Mouse (Mus musculus): ENCODE measurements around the gene Cyb5r3. TPM values are rescaled to one million over a fixed set of nuclear protein-coding genes. Genes with fewer than 3 reads are reported as not detected.
A peak's percentile ranks its signal among the peaks of the same experiment; 100 is the strongest.

Gene Cyb5r3
- polyA plus RNA-seq, 1 experiment from 2014 or later, result 466 TPM

GRCm38 (mm10) chr15:83162818-83163485 lies 9.4 kb downstream of the Cyb5r3 start:
- H3K27me3 ChIP-seq, result no peaks in the 10 kb centered on the region
- ATAC-seq (no peak), DNase-seq (ENCODE audit: low read depth, low spot score) (no peak)
- no peak for TF ChIP-seq CTCF (IDR thresholded peaks at IDR 0.05)
- POLR2A ChIA-PET, result no interaction called here
- in situ Hi-C loops (cut with MboI; ENCODE audit: low pct_unique_long_range_greater_than_20kb), result no loop called here
- CTCF ChIA-PET, result interaction anchor here (1.5 kb wide), 1 partner anchor 11 kb away, joined by 4 read pairs; no protein-coding TSS in a partner anchor

DNA sequence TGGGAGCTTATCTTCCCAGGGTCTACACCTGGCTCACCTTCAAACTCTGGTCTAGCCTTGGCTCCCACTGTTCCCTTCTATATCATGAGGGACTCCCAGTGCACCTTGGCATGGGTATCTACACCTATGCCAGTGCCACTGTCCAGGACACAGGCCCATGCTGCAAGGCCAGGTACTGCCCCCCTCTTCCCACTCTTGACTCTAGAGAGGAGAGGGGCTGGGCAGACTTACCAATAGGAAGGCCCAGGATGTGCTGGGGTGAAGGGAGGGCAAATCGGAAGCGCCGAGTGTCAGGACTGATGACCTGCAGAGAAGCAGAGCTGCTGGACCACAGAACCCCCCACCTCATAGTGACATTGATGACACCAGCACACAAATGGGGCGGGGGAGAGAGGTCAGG lies 10.4 kb downstream of the Cyb5r3 start:
- ChIA-PET CTCF (interaction anchor here (1.5 kb wide), 1 partner anchor 10 kb away, joined by 4 read pairs; no protein-coding TSS in a partner anchor), POLR2A (no interaction called here)
- no peak for ATAC-seq

GRCm38 (mm10) chr15:83161062-83161748 lies 11.2 kb downstream of the Cyb5r3 start:
- TF ChIP-seq CTCF (IDR thresholded peaks at IDR 0.05), result no peak
- H3K27me3 ChIP-seq, result no peaks in the 10 kb centered on the region
- DNase-seq (ENCODE audit: low read depth, low spot score) (no peak), ATAC-seq (no peak)
- in situ Hi-C loops (cut with MboI; ENCODE audit: low pct_unique_long_range_greater_than_20kb), result no loop called here
- ChIA-PET CTCF (no interaction called here), POLR2A (no interaction called here)

More for the DNA sequence above, 10.4 kb downstream of the Cyb5r3 start:
- H3K27me3 ChIP-seq, result no peaks in the 10 kb centered on the region
- no peak for DNase-seq (ENCODE audit: low read depth, low spot score)
- in situ Hi-C loops (cut with MboI; ENCODE audit: low pct_unique_long_range_greater_than_20kb), result no loop called here
- TF ChIP-seq CTCF (IDR thresholded peaks at IDR 0.05), result no peak

GRCm38 (mm10) chr15:83160561-83160960 lies 11.8 kb downstream of the Cyb5r3 start:
- CTCF ChIA-PET, result no interaction called here
- TF ChIP-seq CTCF (IDR thresholded peaks at IDR 0.05), result no peak
- ATAC-seq, result no peak

DNA sequence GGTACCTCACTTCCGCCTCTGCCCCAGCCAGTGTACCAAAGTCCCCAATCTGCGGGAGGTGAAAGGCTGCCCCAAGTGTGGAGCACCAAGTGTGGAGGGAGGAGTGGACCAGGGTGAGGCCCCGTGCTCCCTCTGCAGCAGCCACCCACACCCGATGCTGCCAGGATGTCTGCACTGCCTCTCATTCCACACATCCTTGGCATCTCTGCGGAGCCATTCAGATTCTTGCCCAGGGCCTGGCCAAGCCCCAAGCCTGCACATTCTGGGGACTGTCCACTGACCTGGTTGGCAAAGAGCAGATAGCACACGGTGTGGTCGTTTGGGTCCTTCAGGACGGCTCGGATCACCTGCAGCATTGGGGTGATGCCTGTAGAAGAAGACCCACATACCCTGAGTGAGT lies 12.6 kb downstream of the Cyb5r3 start:
- in situ Hi-C loops (cut with MboI; ENCODE audit: low pct_unique_long_range_greater_than_20kb), result no loop called here
- no peak for DNase-seq (ENCODE audit: low read depth, low spot score)
- ChIA-PET POLR2A (interaction anchor here (0.6 kb wide), 1 partner anchor 9 kb away, joined by 4 read pairs; no protein-coding TSS in a partner anchor), CTCF (no interaction called here)
- no peak for TF ChIP-seq CTCF (IDR thresholded peaks at IDR 0.05)
- no peak for ATAC-seq
- no peaks in the 10 kb centered on the region for H3K27me3 ChIP-seq

More at GRCm38 (mm10) chr15:83160561-83160960, 11.8 kb downstream of the Cyb5r3 start:
- POLR2A ChIA-PET, result no interaction called here
- no peak for DNase-seq (ENCODE audit: low read depth, low spot score)
- in situ Hi-C loops (cut with MboI; ENCODE audit: low pct_unique_long_range_greater_than_20kb), result no loop called here
- no peaks in the 10 kb centered on the region for H3K27me3 ChIP-seq

DNA sequence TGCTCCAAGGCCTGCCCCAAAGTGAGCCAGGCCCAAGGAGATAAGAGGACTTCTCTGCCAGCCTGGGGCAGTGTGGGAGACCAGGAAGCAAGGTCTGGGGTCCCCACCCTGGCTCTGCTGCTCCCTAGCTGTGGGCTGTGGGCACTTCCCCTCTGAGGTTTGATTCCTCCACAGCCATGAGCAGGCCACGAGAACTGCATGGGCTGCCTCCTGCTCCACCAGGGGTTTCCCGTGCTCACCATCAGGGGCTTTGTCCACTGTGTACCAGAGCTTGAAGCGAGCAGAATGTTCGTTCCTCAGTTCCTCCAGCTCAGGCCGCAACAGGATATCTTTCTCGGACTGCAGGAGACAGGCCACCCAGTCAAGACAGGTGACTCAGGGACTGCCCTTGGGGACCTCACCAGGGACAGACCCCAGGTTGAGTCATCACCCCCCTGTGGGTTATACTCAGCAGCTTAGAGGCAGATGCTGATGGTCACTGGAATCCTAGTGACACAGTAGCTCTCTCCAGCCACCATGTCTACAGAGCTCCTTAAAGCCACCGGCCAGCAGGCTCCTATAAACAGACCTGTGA lies 13.7 kb downstream of the Cyb5r3 start:
- TF ChIP-seq CTCF (IDR thresholded peaks at IDR 0.05), result no peak
- ATAC-seq (no peak), DNase-seq (ENCODE audit: low read depth, low spot score) (no peak)
- in situ Hi-C loops (cut with MboI; ENCODE audit: low pct_unique_long_range_greater_than_20kb), result no loop called here
- CTCF ChIA-PET, result interaction anchor here (2.6 kb wide), 1 partner anchor 8 kb away, joined by 18 read pairs; no protein-coding TSS in a partner anchor
- POLR2A ChIA-PET, result no interaction called here
- no peaks in the 10 kb centered on the region for H3K27me3 ChIP-seq

DNA sequence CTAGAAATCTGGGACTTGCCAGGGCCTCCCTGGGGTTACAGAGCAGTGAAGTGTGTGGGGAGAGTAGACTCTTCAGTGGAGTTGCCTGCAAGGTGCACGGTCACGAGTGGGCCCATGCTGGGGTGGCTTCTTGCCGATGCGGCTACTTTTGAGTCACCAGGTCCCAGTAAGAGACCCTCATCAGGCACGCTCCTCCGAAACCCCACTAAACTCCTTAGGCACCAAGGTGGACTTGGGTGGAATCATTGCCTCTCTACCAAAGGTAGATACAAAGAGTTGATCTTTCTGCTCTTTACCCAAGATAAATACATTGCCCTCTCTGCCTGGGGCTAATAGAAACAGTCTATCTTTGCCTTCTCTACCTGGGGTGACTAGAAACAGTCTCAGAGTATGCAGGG lies 14.7 kb downstream of the Cyb5r3 start:
- ATAC-seq (no peak), DNase-seq (ENCODE audit: low read depth, low spot score) (no peak)
- no peak for TF ChIP-seq CTCF (IDR thresholded peaks at IDR 0.05)
- in situ Hi-C loops (cut with MboI; ENCODE audit: low pct_unique_long_range_greater_than_20kb), result no loop called here
- no peaks in the 10 kb centered on the region for H3K27me3 ChIP-seq
- CTCF ChIA-PET, result interaction anchor here (1.6 to 2.6 kb wide), 6 partner anchors 9 to 174 kb away, joined by 4 to 18 read pairs (median 5); no protein-coding TSS in a partner anchor
- POLR2A ChIA-PET, result no interaction called here

GRCm38 (mm10) chr15:83156929-83157666 lies 15.3 kb downstream of the Cyb5r3 start:
- POLR2A ChIA-PET, result interaction anchor here (2.0 kb wide), 1 partner anchor 8 kb away, joined by 5 read pairs; no protein-coding TSS in a partner anchor
- in situ Hi-C loops (cut with MboI; ENCODE audit: low pct_unique_long_range_greater_than_20kb), result no loop called here
- no peak for TF ChIP-seq CTCF (IDR thresholded peaks at IDR 0.05)
- CTCF ChIA-PET, result interaction anchor here (1.4 to 2.6 kb wide), 8 partner anchors 10 to 174 kb away, joined by 4 to 18 read pairs (median 5); partner anchors contain the start of gene Cyb5r3
- ATAC-seq, result peak; percentile 71
- no peak for DNase-seq (ENCODE audit: low read depth, low spot score)
- no peaks in the 10 kb centered on the region for H3K27me3 ChIP-seq

GRCm38 (mm10) chr15:83155672-83156419 lies 16.5 kb downstream of the Cyb5r3 start:
- TF ChIP-seq CTCF (IDR thresholded peaks at IDR 0.05), result no peak
- ATAC-seq (no peak), DNase-seq (ENCODE audit: low read depth, low spot score) (no peak)
- CTCF ChIA-PET, result interaction anchor here (1.4 to 1.9 kb wide), 6 partner anchors 17 to 176 kb away, joined by 4 to 7 read pairs (median 5); partner anchors contain the start of gene Cyb5r3
- H3K27me3 ChIP-seq, result no peaks in the 10 kb centered on the region
- in situ Hi-C loops (cut with MboI; ENCODE audit: low pct_unique_long_range_greater_than_20kb), result no loop called here
- POLR2A ChIA-PET, result interaction anchor here (2.0 kb wide), 1 partner anchor 10 kb away, joined by 5 read pairs; no protein-coding TSS in a partner anchor
